Mouse (Mus musculus) bone marrow macrophage, adult 2 months (primary cell): ENCODE results near the gene Olfr65.

Experiments
- CTCF ChIP-seq: IDR thresholded peaks from 2 replicates; pipeline ENCODE4 v1.5.1; 2012; ENCODE audit warnings: low read depth, mild to moderate bottlenecking, low read length, moderate library complexity
- POLR2A ChIP-seq: IDR thresholded peaks from 2 replicates; pipeline ENCODE4 v1.6.1; 2012; ENCODE audit warnings: mild to moderate bottlenecking, low read depth, low read length, borderline replicate concordance

- TF ChIP-seq POLR2A: no peak
- no peak for TF ChIP-seq CTCF
Measured at GRCm38 (mm10) chr7:103944137-103944536, 40.9 kb downstream of the Olfr65 start, which contains the start of gene Olfr633.
